Mouse (Mus musculus) cerebellum, adult 9-11 months (tissue): ENCODE measurements around the gene Sowaha.
"Not testable (repeated sequence)": the region's sequence is repeated elsewhere in the genome, so short reads cannot be mapped to it uniquely, and the experiment has no call there.

Experiments used
- DNase-seq: peaks from one replicate; pipeline ENCODE4 v3.0.0; 2022

Sowaha gene

GRCm38 (mm10) chr11:53433057-53433456 lies 47.0 kb downstream of the Sowaha start:
- DNase-seq: no peak

GRCm38 (mm10) chr11:53431347-53432056 lies 48.6 kb downstream of the Sowaha start:
- DNase-seq: no peak

GRCm38 (mm10) chr11:53430670-53431346 lies 49.3 kb downstream of the Sowaha start, which contains the start of the genes Uqcrq and Gdf9:
Uqcrq (minus strand) TSS chr11:53430831.
Gdf9 (plus strand) TSS chr11:53431023.
- DNase-seq: peak; percentile 100

DNA sequence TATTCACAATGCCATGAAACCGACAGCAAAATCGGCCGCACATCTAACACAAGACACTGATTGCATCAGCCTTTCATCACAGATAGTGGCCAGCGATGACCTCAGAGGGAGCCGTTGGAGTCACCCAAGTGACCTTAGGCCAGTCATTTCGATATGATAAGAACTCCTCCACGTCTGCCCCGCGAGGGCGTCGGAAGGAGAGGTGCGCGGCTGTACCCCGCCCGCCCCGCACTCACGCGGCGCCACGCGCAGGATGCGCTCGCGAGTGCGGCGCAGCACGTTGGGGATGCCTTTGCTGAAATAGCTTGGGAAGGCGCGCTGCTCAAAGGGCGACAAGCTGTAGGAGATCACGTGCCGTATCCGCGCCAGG lies 49.8 kb downstream of the Sowaha start:
- no peak for DNase-seq

DNA sequence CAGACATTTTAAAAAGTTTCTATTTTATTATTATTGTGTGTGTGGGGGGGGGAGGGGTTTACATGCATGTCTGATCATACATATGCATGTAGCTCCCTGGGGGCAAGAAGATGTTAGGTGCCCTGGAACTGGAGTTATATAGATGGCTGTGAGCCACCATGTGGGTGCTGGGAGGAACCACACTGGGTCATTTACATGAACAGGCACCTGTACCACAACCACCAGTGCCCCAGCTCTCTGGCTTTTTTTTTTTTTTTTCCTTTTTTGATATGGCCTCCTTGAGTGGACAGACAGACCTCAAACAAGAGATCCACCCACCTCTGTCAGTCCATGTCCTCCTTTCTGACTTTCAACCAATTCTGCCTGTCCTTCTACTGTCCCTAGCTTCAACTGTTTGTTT lies 50.9 kb downstream of the Sowaha start:
- no peak for DNase-seq

GRCm38 (mm10) chr11:53428716-53429057 lies 51.4 kb downstream of the Sowaha start:
- DNase-seq: no peak

GRCm38 (mm10) chr11:53427993-53428715 lies 51.9 kb downstream of the Sowaha start:
- DNase-seq: no peak

GRCm38 (mm10) chr11:53426914-53427313 lies 53.2 kb downstream of the Sowaha start:
- not testable (repeated sequence) for DNase-seq
